23 mouse cellular contexts compared by ENCODE assay signal in the genomic region with DNA sequence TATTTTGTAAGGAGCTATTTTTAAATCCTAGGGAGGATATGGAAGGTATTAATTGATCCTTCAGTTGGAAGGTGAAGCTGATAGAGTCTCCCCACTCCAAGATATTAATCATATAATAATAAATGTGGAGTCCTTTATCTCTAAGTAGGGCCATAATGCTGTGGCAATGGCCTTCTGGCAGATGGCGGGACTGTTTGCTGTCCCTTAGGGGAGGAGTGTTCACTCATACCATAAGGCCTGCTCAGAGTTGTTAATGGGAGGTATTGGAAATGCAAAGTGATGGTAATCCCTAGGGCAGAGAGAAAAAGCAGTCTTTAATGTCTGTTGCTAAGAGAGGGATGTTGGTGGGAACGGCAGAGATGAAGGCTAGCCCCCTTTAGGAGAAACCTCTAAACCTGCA.
"Had no signal": no experiment of that assay in that cellular context is flagged by ENCODE, and none has a peak within 500 bp of the region (broad histone marks: within the 10 kb centered on the region; RNA-seq: fewer than 3 reads in every experiment).

No protein-coding gene starts in this region.

- H3K27me3 ChIP-seq: heart, embryonic 13.5 days; heart, embryonic 15.5 days; hindbrain, embryonic 13.5 days; hindbrain, embryonic 15.5 days; limb, embryonic 12.5 days had no signal

- H3K4me2 ChIP-seq: heart, embryonic 11.5 days; heart, embryonic 13.5 days; heart, embryonic 15.5 days; hindbrain, embryonic 13.5 days; hindbrain, embryonic 15.5 days; limb, embryonic 12.5 days; liver, embryonic 11.5 days had no signal

- H3K36me3 ChIP-seq: heart, embryonic 13.5 days; heart, embryonic 15.5 days; hindbrain, embryonic 13.5 days; hindbrain, embryonic 15.5 days; limb, embryonic 10.5 days; limb, embryonic 12.5 days had no signal

- ATAC-seq: hindbrain, postnatal 0 days; intestine, postnatal 0 days had no signal

- H3K9me3 ChIP-seq: heart, embryonic 13.5 days; heart, embryonic 15.5 days; hindbrain, embryonic 13.5 days; hindbrain, embryonic 15.5 days; limb, embryonic 10.5 days; limb, embryonic 12.5 days had no signal

- H3K27ac ChIP-seq: heart, embryonic 13.5 days; heart, embryonic 15.5 days; hindbrain, embryonic 13.5 days; hindbrain, embryonic 15.5 days; hindbrain, postnatal 0 days; layer of hippocampus, adult 2 months; left cerebral cortex, adult 2 months; limb, embryonic 10.5 days; limb, embryonic 12.5 days had no signal

- H3K4me3 ChIP-seq: heart, embryonic 13.5 days; heart, embryonic 15.5 days; hindbrain, embryonic 13.5 days; hindbrain, embryonic 15.5 days; layer of hippocampus, adult 2 months; left cerebral cortex, adult 2 months; limb, embryonic 10.5 days; limb, embryonic 12.5 days had no signal

- H3K9ac ChIP-seq: heart, embryonic 13.5 days; heart, embryonic 15.5 days; hindbrain, embryonic 13.5 days; hindbrain, embryonic 15.5 days; limb, embryonic 12.5 days had no signal

- H3K4me1 ChIP-seq: heart, embryonic 13.5 days; heart, embryonic 15.5 days; hindbrain, embryonic 13.5 days; hindbrain, embryonic 15.5 days; limb, embryonic 10.5 days; limb, embryonic 12.5 days had no signal

- DNase-seq: gastrocnemius, postnatal 14 days; gastrocnemius, postnatal 36 days; heart, adult 18-20 months; heart, postnatal 14 days; heart, postnatal 36 days; kidney, adult 18-20 months; kidney, adult 8-10 months; kidney, postnatal 10 days; kidney, postnatal 25 days; kidney, postnatal 4 days; liver had no signal
